Mouse (Mus musculus) lung, embryonic 15.5 days (tissue): ENCODE data around the gene Gm38100. TPM values are rescaled to one million over a fixed set of nuclear protein-coding genes. Genes with fewer than 3 reads are reported as not detected.
A peak's percentile ranks its signal among the peaks of the same experiment; 100 is the strongest.

Source experiments
- ATAC-seq: fragments of 200-750 bp; cut with Nextera tagmentation; 2 replicates; pipeline ENCODE4 v1.8.0; 2017; ENCODE audit warnings: moderate number of reproducible peaks, borderline replicate concordance; ENCODE audit not compliant: low FRiP score, low TSS enrichment; ENCODE audit errors: extremely low read depth
- H3K27ac ChIP-seq: fragments of 300-500 bp; sonication (generic); 2 replicates; pipeline ENCODE4 v1.5.1; 2015; ENCODE audit warnings: moderate library complexity, mild to moderate bottlenecking, inconsistent platforms
- H3K27me3 ChIP-seq: fragments of 300-500 bp; sonication (generic); 2 replicates; pipeline ENCODE4 v1.6.1; 2015; ENCODE audit warnings: inconsistent platforms
- H3K36me3 ChIP-seq: fragments of 300-500 bp; sonication (generic); 2 replicates; pipeline ENCODE4 v1.6.1; 2015; ENCODE audit warnings: inconsistent platforms
- H3K4me1 ChIP-seq: fragments of 300-500 bp; sonication (generic); 2 replicates; pipeline ENCODE4 v1.6.1; 2015; ENCODE audit warnings: inconsistent platforms
- H3K4me2 ChIP-seq: fragments of 300-500 bp; sonication (generic); 2 replicates; pipeline ENCODE4 v1.6.1; 2015; ENCODE audit warnings: inconsistent platforms, mild to moderate bottlenecking, moderate library complexity
- H3K4me3 ChIP-seq: fragments of 300-500 bp; sonication (generic); 2 replicates; pipeline ENCODE4 v1.5.1; 2015; ENCODE audit warnings: mild to moderate bottlenecking, inconsistent platforms
- H3K9ac ChIP-seq: fragments of 300-500 bp; sonication (generic); 2 replicates; pipeline ENCODE4 v1.6.1; 2015; ENCODE audit warnings: inconsistent platforms
- H3K9me3 ChIP-seq: fragments of 300-500 bp; sonication (generic); 2 replicates; pipeline ENCODE4 v1.6.1; 2016; ENCODE audit warnings: inconsistent platforms
- WGBS: fragments of 180-500 bp; shearing (Covaris S2); methylation state at CpG from one replicate; pipeline ENCODE4 v1.1.7; 2015; 5-methylcytosine and 5-hydroxymethylcytosine counted together
- polyA plus RNA-seq: library from polyadenylated mRNA; unstranded; fragments of >200 nt; fragmentation: Nextera tagmentation; extraction: Ambion mirVana; gene quantifications from 2 replicates; pipeline ENCODE4 v1.2.1, GENCODE M21; 2015

Gene Gm38100
- polyA plus RNA-seq, 1 experiment from 2014 or later: not detected

GRCm38 (mm10) chr1:175923848-175924787, 4.0 kb downstream of the Gm38100 start:
- no peak overlapping the region for H3K4me3 ChIP-seq
- 43% methylated on average over 7 of the region's 7 CpGs for WGBS
- no peaks in the 10 kb centered on the region for H3K9me3 ChIP-seq
- H3K27ac ChIP-seq: no peak overlapping the region
- H3K4me2 ChIP-seq: no peak overlapping the region
- H3K27me3 ChIP-seq: no peaks in the 10 kb centered on the region
- H3K36me3 ChIP-seq: no peaks in the 10 kb centered on the region
- ATAC-seq: no peak
- no peaks in the 10 kb centered on the region for H3K4me1 ChIP-seq
- H3K9ac ChIP-seq: no peak overlapping the region

GRCm38 (mm10) chr1:175931391-175931790, 11.3 kb downstream of the Gm38100 start:
- no peak for ATAC-seq
- 89% methylated on average over 5 of the region's 5 CpGs for WGBS
- Histone ChIP-seq H3K4me3 (no peak overlapping the region), H3K4me1 (peaks cover 3% of the 10 kb centered on the region; the same call in 1 of the 2 replicates), H3K27me3 (no peaks in the 10 kb centered on the region), H3K27ac (no peak overlapping the region), H3K36me3 (no peaks in the 10 kb centered on the region), H3K9me3 (no peaks in the 10 kb centered on the region), H3K9ac (no peak overlapping the region), H3K4me2 (no peak overlapping the region)

- peaks cover 3% of the 10 kb centered on the region; the same call in 1 of the 2 replicates for H3K4me1 ChIP-seq
These were observed 16.2 kb downstream of the Gm38100 start for GRCm38 (mm10) chr1:175936282-175936737.

GRCm38 (mm10) chr1:175938731-175939130, 18.6 kb downstream of the Gm38100 start:
- Histone ChIP-seq H3K27me3 (no peaks in the 10 kb centered on the region), H3K9me3 (no peaks in the 10 kb centered on the region), H3K4me1 (peaks cover 3% of the 10 kb centered on the region; the same call in 1 of the 2 replicates), H3K4me3 (no peak overlapping the region), H3K9ac (no peak overlapping the region), H3K36me3 (no peaks in the 10 kb centered on the region), H3K27ac (no peak overlapping the region), H3K4me2 (no peak overlapping the region)
- WGBS: 69% methylated on average over 3 of the region's 3 CpGs
- no peak for ATAC-seq

More at GRCm38 (mm10) chr1:175936282-175936737, 16.2 kb downstream of the Gm38100 start:
- Histone ChIP-seq H3K9me3 (no peaks in the 10 kb centered on the region), H3K27ac (no peak overlapping the region), H3K4me3 (no peak overlapping the region), H3K27me3 (no peaks in the 10 kb centered on the region), H3K4me2 (peak overlapping the region; percentile 48), H3K36me3 (no peaks in the 10 kb centered on the region), H3K9ac (no peak overlapping the region)
- ATAC-seq: peak; percentile 70; the same call in 1 of the 2 replicates
- WGBS: 9% methylated on average over 11 of the region's 11 CpGs

- WGBS: 84% methylated on average over 7 of the region's 7 CpGs
- H3K9ac ChIP-seq: no peak overlapping the region
These were observed 23.0 kb downstream of the Gm38100 start for GRCm38 (mm10) chr1:175943168-175943567.

GRCm38 (mm10) chr1:175946718-175947315, 26.7 kb downstream of the Gm38100 start:
- Histone ChIP-seq H3K9ac (no peak overlapping the region), H3K27me3 (no peaks in the 10 kb centered on the region), H3K4me1 (no peaks in the 10 kb centered on the region), H3K4me2 (no peak overlapping the region), H3K4me3 (no peak overlapping the region), H3K9me3 (no peaks in the 10 kb centered on the region), H3K36me3 (no peaks in the 10 kb centered on the region), H3K27ac (no peak overlapping the region)
- 55% methylated on average over 4 of the region's 4 CpGs for WGBS
- no peak for ATAC-seq

More at GRCm38 (mm10) chr1:175943168-175943567, 23.0 kb downstream of the Gm38100 start:
- H3K4me3 ChIP-seq: no peak overlapping the region
- H3K9me3 ChIP-seq: no peaks in the 10 kb centered on the region
- H3K27ac ChIP-seq: no peak overlapping the region
- no peaks in the 10 kb centered on the region for H3K27me3 ChIP-seq
- ATAC-seq: no peak
- no peak overlapping the region for H3K4me2 ChIP-seq
- no peaks in the 10 kb centered on the region for H3K36me3 ChIP-seq
- no peaks in the 10 kb centered on the region for H3K4me1 ChIP-seq

- Histone ChIP-seq H3K4me3 (no peak overlapping the region), H3K4me1 (no peaks in the 10 kb centered on the region), H3K9me3 (no peaks in the 10 kb centered on the region), H3K27ac (no peak overlapping the region), H3K9ac (no peak overlapping the region), H3K27me3 (no peaks in the 10 kb centered on the region), H3K36me3 (no peaks in the 10 kb centered on the region), H3K4me2 (no peak overlapping the region)
- WGBS: 79% methylated on average over 3 of the region's 3 CpGs
- no peak for ATAC-seq
These were observed 30.3 kb downstream of the Gm38100 start for GRCm38 (mm10) chr1:175950421-175950820.

- 61% methylated on average over 2 of the region's 2 CpGs for WGBS
- H3K4me3 ChIP-seq: no peak overlapping the region
- H3K9me3 ChIP-seq: no peaks in the 10 kb centered on the region
- ATAC-seq: no peak
- H3K9ac ChIP-seq: no peak overlapping the region
- H3K36me3 ChIP-seq: no peaks in the 10 kb centered on the region
- no peak overlapping the region for H3K27ac ChIP-seq
- H3K27me3 ChIP-seq: no peaks in the 10 kb centered on the region
- no peaks in the 10 kb centered on the region for H3K4me1 ChIP-seq
- no peak overlapping the region for H3K4me2 ChIP-seq
These were observed 30.7 kb downstream of the Gm38100 start for GRCm38 (mm10) chr1:175950851-175951250.

- WGBS: 84% methylated on average over 2 of the region's 2 CpGs
These were observed 41.7 kb downstream of the Gm38100 start for GRCm38 (mm10) chr1:175961786-175962185.

GRCm38 (mm10) chr1:175967004-175967745, 47.0 kb downstream of the Gm38100 start:
- no peak overlapping the region for H3K27ac ChIP-seq
- no peak overlapping the region for H3K4me3 ChIP-seq
- H3K36me3 ChIP-seq: no peaks in the 10 kb centered on the region
- H3K9me3 ChIP-seq: no peaks in the 10 kb centered on the region
- H3K4me1 ChIP-seq: no peaks in the 10 kb centered on the region
- no peaks in the 10 kb centered on the region for H3K27me3 ChIP-seq
- no peak overlapping the region for H3K9ac ChIP-seq
- WGBS: 91% methylated on average over 5 of the region's 5 CpGs
- no peak overlapping the region for H3K4me2 ChIP-seq
- ATAC-seq: no peak

More at GRCm38 (mm10) chr1:175961786-175962185, 41.7 kb downstream of the Gm38100 start:
- H3K9me3 ChIP-seq: no peaks in the 10 kb centered on the region
- no peaks in the 10 kb centered on the region for H3K27me3 ChIP-seq
- no peak for ATAC-seq
- no peak overlapping the region for H3K4me2 ChIP-seq
- H3K4me1 ChIP-seq: no peaks in the 10 kb centered on the region
- no peak overlapping the region for H3K9ac ChIP-seq
- no peak overlapping the region for H3K27ac ChIP-seq
- H3K36me3 ChIP-seq: no peaks in the 10 kb centered on the region
- H3K4me3 ChIP-seq: no peak overlapping the region

GRCm38 (mm10) chr1:175970710-175971109, 50.6 kb downstream of the Gm38100 start:
- no peak overlapping the region for H3K4me3 ChIP-seq
- no peaks in the 10 kb centered on the region for H3K9me3 ChIP-seq
- H3K36me3 ChIP-seq: no peaks in the 10 kb centered on the region
- H3K4me1 ChIP-seq: no peaks in the 10 kb centered on the region
- no peaks in the 10 kb centered on the region for H3K27me3 ChIP-seq
- no peak overlapping the region for H3K9ac ChIP-seq
- H3K4me2 ChIP-seq: no peak overlapping the region
- 88% methylated on average over 5 of the region's 5 CpGs for WGBS
- no peak for ATAC-seq
- no peak overlapping the region for H3K27ac ChIP-seq
